Mouse (Mus musculus): Measurements from ENCODE around the gene Icosl. TPM values are rescaled to one million over a fixed set of nuclear protein-coding genes. Genes with fewer than 3 reads are reported as not detected.

The Icosl gene
- polyA plus RNA-seq, 1 experiment from 2014 or later = 3.2 TPM

DNA sequence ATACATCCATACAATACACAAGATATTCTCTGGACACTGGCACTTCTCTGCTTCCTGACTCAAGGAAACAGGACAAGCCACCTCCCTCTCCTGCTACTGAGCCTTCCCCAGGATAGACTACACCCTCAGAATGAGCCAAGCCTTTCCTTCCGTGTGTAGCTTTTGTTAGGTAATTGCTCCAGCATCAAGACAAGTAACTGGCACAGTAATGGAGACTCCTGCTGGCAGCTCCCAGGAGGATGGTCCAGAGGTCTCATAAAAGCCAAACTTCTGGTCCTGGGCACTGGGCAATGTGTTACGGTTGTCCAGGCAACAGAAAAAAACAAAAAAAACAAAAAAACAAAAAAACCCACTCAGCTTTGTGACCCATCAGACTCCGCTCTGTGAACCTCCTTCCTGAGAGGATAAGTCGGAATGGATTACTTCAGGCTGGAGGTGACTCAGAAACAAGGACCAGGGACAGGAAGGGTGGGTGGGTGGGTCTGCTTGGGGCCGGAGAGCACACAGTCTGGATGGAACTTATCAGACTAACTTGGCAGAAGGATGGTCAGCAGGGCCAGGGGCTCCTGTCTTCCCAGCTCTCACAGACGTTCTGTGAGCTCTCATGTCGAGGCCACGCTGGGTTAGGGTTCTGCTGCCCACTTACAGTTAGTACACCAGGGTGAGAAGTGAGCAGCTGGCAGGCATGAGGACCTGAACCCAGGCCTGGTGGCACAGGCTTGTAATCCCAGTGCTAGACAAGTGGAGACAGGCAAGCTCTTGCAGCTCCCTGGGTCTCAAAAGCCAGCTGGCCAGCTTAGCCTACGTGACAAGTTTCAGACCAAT, 58.2 kb downstream of the Icosl start:
- no peak overlapping the region for H3K4me2 ChIP-seq
- 56% methylated on average over 9 of the region's 9 CpGs for WGBS (ENCODE audit: insufficient replicate concordance)
- H3K4me1 ChIP-seq = peaks cover 5% of the 10 kb centered on the region; the same call in 1 of the 2 replicates
- no peak overlapping the region for H3K27ac ChIP-seq
- H3K27me3 ChIP-seq (replicated peaks) = peaks cover 17% of the 10 kb centered on the region
- ATAC-seq = no peak
- H3K9me3 ChIP-seq (replicated peaks) = no peaks in the 10 kb centered on the region
- no peak overlapping the region for H3K9ac ChIP-seq
- no peaks in the 10 kb centered on the region for H3K36me3 ChIP-seq
- no peak overlapping the region for H3K4me3 ChIP-seq

DNA sequence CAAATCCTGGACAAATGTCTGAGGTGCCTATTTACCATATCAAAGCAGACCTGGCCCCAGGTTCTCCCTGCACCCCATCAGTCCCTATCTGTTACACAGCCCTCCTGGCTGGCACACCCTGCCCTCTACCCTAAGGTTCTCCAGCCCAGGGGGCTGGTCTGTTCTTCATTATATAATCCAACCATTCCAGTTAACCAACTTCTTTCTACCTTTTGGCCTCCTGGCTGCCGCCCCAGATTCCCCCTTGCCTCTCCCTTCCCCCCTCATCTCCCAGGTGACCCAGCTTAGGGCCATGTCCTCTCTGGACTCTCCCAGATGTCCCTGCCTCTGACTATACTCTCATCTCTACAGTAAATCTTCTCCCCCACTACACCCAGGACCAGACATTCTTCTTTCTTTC, 58.8 kb downstream of the Icosl start:
- Histone ChIP-seq H3K4me1 (peaks cover 5% of the 10 kb centered on the region; the same call in 1 of the 2 replicates), H3K9me3 (replicated peaks) (no peaks in the 10 kb centered on the region), H3K27me3 (replicated peaks) (peaks cover 17% of the 10 kb centered on the region), H3K4me2 (no peak overlapping the region), H3K4me3 (no peak overlapping the region), H3K9ac (no peak overlapping the region), H3K36me3 (no peaks in the 10 kb centered on the region), H3K27ac (no peak overlapping the region)
- 50% methylated on average over 1 of the region's 1 CpGs for WGBS (ENCODE audit: insufficient replicate concordance)
- ATAC-seq = no peak

DNA sequence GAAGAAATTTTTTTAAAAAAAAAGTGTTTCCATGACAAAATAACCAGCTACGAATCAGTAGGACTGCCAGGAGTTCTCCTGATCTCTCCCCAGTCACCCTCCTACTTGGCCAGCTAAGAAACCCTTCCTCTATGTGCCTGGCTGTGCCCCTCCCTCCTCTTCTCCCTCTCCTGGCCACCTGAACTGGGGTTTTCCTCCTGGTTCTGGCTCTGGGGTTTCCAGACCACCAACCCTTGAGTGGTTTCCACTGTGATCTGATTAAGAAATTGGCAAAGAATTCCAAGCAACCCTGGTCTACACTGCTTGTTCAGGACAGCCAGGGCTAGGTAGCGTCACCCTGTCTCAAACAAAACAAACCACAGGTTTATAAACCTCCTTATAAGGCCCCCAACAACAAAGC, 59.5 kb downstream of the Icosl start:
- 55% methylated on average over 2 of the region's 2 CpGs for WGBS (ENCODE audit: insufficient replicate concordance)
- peaks cover 17% of the 10 kb centered on the region for H3K27me3 ChIP-seq (replicated peaks)
- no peak overlapping the region for H3K27ac ChIP-seq
- ATAC-seq = no peak
- no peak overlapping the region for H3K4me2 ChIP-seq
- H3K4me3 ChIP-seq = no peak overlapping the region
- H3K36me3 ChIP-seq = no peaks in the 10 kb centered on the region
- no peaks in the 10 kb centered on the region for H3K9me3 ChIP-seq (replicated peaks)
- no peak overlapping the region for H3K9ac ChIP-seq
- peaks cover 5% of the 10 kb centered on the region; the same call in 1 of the 2 replicates for H3K4me1 ChIP-seq

DNA sequence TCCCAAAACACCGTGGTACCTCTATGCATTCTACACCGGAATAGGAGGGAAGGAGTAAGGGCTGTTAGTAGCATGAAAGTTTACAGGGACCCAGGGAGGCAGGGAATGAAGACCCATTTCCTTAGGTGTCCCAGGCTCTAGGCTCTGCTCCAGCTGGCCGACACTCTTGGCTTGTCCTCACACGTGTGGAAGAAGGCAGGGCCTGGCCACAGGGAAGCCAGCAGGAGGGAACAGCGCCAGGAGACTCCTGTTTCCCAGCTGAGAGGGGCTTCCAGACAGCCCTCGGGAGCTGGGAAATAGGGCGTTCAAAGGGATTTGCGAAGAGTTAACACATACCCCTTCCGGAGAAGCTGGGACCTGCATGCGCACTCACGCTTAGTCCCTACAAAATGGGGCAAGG, 60.3 kb downstream of the Icosl start:
- H3K4me3 ChIP-seq = no peak overlapping the region
- peaks cover 5% of the 10 kb centered on the region for H3K4me1 ChIP-seq
- ATAC-seq = no peak
- WGBS (ENCODE audit: insufficient replicate concordance) = 39% methylated on average over 11 of the region's 11 CpGs
- no peak overlapping the region for H3K9ac ChIP-seq
- no peak overlapping the region for H3K27ac ChIP-seq
- H3K27me3 ChIP-seq (replicated peaks) = peaks cover 17% of the 10 kb centered on the region
- no peak overlapping the region for H3K4me2 ChIP-seq
- no peaks in the 10 kb centered on the region for H3K36me3 ChIP-seq
- no peaks in the 10 kb centered on the region for H3K9me3 ChIP-seq (replicated peaks)

DNA sequence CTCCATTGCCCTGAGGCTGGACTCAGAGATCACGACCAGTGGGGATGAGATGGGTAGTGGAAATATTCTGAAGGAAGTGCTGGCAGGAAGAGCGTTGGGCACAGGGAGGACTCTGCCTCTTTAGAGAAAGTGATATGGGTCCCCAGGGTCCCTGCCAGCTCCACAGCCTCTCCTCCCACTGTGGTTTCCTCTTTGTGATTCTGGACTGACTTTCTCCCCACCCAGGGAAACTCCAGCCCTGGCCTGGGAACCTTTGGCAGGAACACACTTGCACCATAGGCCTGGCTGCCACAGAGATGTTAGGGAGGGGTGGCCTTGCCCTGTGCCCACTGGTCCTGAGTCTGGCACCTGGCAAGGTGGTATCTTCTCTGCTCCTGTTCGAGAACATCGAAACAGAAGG, 60.9 kb downstream of the Icosl start:
- WGBS (ENCODE audit: insufficient replicate concordance) = 57% methylated on average over 4 of the region's 4 CpGs
- Histone ChIP-seq H3K9me3 (replicated peaks) (no peaks in the 10 kb centered on the region), H3K9ac (no peak overlapping the region), H3K4me3 (no peak overlapping the region), H3K4me2 (no peak overlapping the region), H3K36me3 (no peaks in the 10 kb centered on the region), H3K4me1 (peaks cover 11% of the 10 kb centered on the region), H3K27me3 (replicated peaks) (peaks cover 17% of the 10 kb centered on the region), H3K27ac (no peak overlapping the region)
- no peak for ATAC-seq

Other genes starting within 250 kb of the Icosl start
- not detected in 2 replicates for gene Krtap10-4, start 242.2 kb upstream of the Icosl start, polyA plus RNA-seq (2016; fragmentation: Nextera tagmentation; extraction: Ambion mirVana)
- gene Krtap10-10, start 233.4 kb upstream of the Icosl start, polyA plus RNA-seq (2016; fragmentation: Nextera tagmentation; extraction: Ambion mirVana) = not detected in 2 replicates
- gene Gm36176, start 222.5 kb upstream of the Icosl start, polyA plus RNA-seq (2016; fragmentation: Nextera tagmentation; extraction: Ambion mirVana) = not detected in 2 replicates
- gene Gm10318, start 216.4 kb upstream of the Icosl start, polyA plus RNA-seq (2016; fragmentation: Nextera tagmentation; extraction: Ambion mirVana) = not detected in 2 replicates
- gene Gm3285, start 207.3 kb upstream of the Icosl start, polyA plus RNA-seq (2016; fragmentation: Nextera tagmentation; extraction: Ambion mirVana) = not detected in 2 replicates
- 8.5 and 8.7 TPM in 2 replicates for gene Lrrc3, start 166.8 kb upstream of the Icosl start, polyA plus RNA-seq (2016; fragmentation: Nextera tagmentation; extraction: Ambion mirVana)
- 1.1 and 1.2 TPM in 2 replicates for gene Trpm2, start 98.7 kb upstream of the Icosl start, polyA plus RNA-seq (2016; fragmentation: Nextera tagmentation; extraction: Ambion mirVana)
- 6.7 and 6.9 TPM in 2 replicates for gene 1810043G02Rik, start 90.8 kb upstream of the Icosl start, polyA plus RNA-seq (2016; fragmentation: Nextera tagmentation; extraction: Ambion mirVana)
- 152 and 157 TPM in 2 replicates for gene Pfkl, start 59.2 kb upstream of the Icosl start, polyA plus RNA-seq (2016; fragmentation: Nextera tagmentation; extraction: Ambion mirVana)
- gene Dnmt3l, start 27.4 kb upstream of the Icosl start, polyA plus RNA-seq (2016; fragmentation: Nextera tagmentation; extraction: Ambion mirVana) = not detected in 2 replicates
- gene Aire, start 25.7 kb upstream of the Icosl start, polyA plus RNA-seq (2016; fragmentation: Nextera tagmentation; extraction: Ambion mirVana) = 0.06 TPM in 1 of 2 replicates, not detected in the other
- 17.1 and 19.4 TPM in 2 replicates for gene D10Jhu81e, start 100.5 kb downstream of the Icosl start, polyA plus RNA-seq (2016; fragmentation: Nextera tagmentation; extraction: Ambion mirVana)
- 23.9 and 25.5 TPM in 2 replicates for gene Pwp2, start 115.8 kb downstream of the Icosl start, polyA plus RNA-seq (2016; fragmentation: Nextera tagmentation; extraction: Ambion mirVana)
- gene Trappc10, start 175.3 kb downstream of the Icosl start, polyA plus RNA-seq (2016; fragmentation: Nextera tagmentation; extraction: Ambion mirVana) = 21.9 and 24.5 TPM in 2 replicates